Mouse (Mus musculus): ENCODE measurements around the gene Klhdc10.
A peak's percentile ranks its signal among the peaks of the same experiment; 100 is the strongest.
"Not testable (repeated sequence)": the region's sequence is repeated elsewhere in the genome, so short reads cannot be mapped to it uniquely, and the experiment has no call there.

Klhdc10 gene

GRCm38 (mm10) chr6:30401308-30402015 lies at the start of gene Klhdc10:
Gene Klhdc10 (plus strand): TSS chr6:30401868.
- peak; percentile 99 for DNase-seq (ENCODE audit: low read depth, low spot score)

- DNase-seq (ENCODE audit: low read depth, low spot score) = no peak
Observed at GRCm38 (mm10) chr6:30352762-30353161, 48.9 kb upstream of the Klhdc10 start.

- no peak for DNase-seq (ENCODE audit: low read depth, low spot score)
Observed at GRCm38 (mm10) chr6:30353661-30354060, 48.0 kb upstream of the Klhdc10 start.

- DNase-seq (ENCODE audit: low read depth, low spot score) = no peak
Observed at GRCm38 (mm10) chr6:30354760-30355159, 46.9 kb upstream of the Klhdc10 start.

- DNase-seq (ENCODE audit: low read depth, low spot score) = no peak
Observed at GRCm38 (mm10) chr6:30355701-30356100, 46.0 kb upstream of the Klhdc10 start.

DNA sequence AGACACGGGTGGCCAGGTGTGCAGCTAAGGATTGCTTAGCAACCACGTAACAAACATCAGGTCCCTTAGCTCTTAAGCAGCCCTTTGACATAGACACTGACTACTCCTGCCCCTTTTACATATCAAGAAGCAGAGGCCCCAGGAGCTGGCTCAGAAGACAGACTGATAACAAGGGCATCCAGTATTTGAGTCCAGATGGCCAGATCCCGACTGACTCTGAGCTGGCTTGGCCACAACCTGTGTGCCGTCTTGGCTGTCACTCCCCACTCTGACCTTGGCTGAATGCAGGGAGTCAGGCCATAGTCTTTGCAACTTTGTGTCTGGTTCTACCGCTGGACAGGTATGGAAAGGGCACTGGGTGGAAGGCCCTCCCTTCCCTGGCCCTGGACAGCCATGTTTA lies 45.5 kb upstream of the Klhdc10 start:
- no peak for DNase-seq (ENCODE audit: low read depth, low spot score)

DNA sequence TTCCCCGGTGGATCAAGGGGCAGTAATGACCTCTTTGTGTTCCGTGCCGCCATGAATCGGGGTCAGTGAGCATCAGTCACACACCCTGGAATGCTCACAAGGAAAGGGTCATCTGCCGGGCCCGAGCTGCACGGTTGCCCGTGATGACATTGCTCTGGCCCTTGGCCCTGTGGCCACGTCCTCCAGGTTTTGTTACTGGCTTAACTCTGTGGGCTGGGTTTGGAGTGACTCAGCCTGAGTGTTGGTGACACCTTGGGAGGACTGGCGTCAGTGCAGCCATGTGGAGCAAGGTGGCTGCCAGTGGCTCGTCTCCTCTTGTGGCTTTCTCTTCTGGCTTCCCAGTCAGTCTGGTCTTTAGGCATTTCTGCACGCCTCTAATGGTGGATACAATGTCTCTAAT lies 45.0 kb upstream of the Klhdc10 start:
- DNase-seq (ENCODE audit: low read depth, low spot score) = no peak

GRCm38 (mm10) chr6:30357561-30358177 lies 44.0 kb upstream of the Klhdc10 start:
- DNase-seq (ENCODE audit: low read depth, low spot score) = peak; percentile 86

DNA sequence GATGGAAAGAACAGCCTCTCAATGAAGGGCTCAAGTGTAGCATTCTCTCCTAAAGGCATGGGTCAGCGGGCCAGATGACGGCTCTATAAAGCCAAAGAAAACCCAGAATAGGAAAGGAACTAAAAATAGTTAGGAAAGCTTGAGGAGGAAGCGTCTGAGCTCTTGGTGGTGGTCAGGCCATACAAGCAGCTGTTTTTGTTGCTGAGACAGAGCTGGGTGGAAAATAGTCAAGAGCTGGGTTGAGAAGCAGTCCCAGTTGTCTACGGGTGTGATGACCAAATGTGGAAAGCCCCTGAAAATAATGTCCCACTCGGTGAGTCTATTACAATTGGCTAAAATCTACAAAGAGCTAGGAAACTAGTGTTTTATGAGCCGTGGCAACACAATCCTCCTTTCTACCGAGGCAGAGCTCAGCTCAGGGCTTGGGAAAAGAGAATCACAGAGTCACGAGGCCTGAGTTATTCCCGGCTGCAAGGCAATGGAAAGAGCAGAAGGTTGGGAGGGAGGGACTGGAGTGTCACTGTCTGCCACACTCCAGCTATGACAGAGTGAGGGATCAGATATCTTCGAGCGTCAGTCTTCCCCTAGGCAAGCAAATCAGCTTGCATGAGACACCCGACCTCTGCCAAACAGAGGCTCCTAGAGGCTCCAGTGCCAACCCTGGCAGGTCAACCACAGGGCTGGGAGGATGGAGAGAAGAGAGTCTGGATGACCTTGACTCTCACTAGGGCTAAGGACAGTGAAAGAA lies 41.7 kb upstream of the Klhdc10 start:
- DNase-seq (ENCODE audit: low read depth, low spot score) = no peak

- peak; percentile 52 for DNase-seq (ENCODE audit: low read depth, low spot score)
Observed at GRCm38 (mm10) chr6:30363808-30364207, 37.9 kb upstream of the Klhdc10 start.

DNA sequence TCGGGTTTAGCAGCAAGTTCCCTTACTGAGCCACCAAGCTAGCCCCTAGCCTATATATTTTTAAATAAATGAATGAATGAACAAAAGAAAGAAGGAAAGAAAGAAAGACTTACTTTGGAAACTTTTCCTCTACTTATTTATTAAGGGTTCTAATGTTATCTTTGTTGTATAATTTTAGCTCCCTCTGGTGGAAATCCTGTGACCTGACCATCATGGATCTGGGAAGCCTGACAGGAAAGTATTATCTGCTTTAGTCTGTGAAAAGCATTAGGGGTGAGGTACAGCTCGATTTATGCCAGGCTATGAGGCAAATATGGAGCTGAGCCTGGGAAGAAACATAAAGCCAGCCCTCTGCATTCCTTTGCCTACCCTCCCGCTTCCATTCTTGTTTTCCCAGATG lies 32.4 kb upstream of the Klhdc10 start:
- DNase-seq (ENCODE audit: low read depth, low spot score) = no peak

- DNase-seq (ENCODE audit: low read depth, low spot score) = no peak
Observed at GRCm38 (mm10) chr6:30372627-30373369, 28.9 kb upstream of the Klhdc10 start.

DNA sequence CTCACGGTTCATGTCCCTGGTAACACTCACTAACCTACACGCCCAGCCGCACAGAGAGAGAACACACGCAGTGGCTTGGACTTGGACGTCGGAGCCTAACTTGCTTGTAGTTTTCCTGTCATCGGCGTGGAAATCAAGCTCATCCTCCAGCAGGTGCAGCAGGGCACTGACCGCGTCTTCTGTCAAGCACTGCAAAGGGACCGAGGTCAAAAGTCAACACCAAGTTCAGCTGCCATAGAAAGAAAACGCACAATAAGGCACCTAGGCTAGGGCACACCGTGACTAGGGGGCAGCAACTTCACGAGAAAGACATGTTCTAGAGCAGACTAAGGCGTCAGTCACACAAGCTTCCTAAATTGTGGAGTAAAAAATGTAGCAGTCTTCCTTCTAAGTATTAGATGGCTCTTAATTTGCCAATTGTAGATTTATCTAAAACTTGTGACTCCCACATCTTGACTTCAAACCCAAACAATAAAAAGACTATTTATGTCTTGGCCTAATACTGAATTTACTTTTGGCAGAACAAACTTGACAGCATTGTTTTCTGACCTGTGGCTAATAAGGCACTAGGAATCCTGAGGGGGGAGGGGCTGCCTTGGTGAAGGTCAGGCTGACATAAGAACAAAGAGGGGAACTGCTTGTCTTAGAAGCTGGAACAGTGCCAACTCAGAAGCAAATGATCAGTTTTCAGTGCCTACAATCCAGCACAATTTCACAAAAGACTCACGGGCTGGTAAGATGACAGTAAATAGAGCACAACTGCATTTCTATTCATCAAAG lies 26.7 kb upstream of the Klhdc10 start:
- DNase-seq (ENCODE audit: low read depth, low spot score) = peak; percentile 68

GRCm38 (mm10) chr6:30375791-30376190 lies 25.9 kb upstream of the Klhdc10 start:
- no peak for DNase-seq (ENCODE audit: low read depth, low spot score)

GRCm38 (mm10) chr6:30381116-30381515 lies 20.6 kb upstream of the Klhdc10 start:
- peak; percentile 71 for DNase-seq (ENCODE audit: low read depth, low spot score)

DNA sequence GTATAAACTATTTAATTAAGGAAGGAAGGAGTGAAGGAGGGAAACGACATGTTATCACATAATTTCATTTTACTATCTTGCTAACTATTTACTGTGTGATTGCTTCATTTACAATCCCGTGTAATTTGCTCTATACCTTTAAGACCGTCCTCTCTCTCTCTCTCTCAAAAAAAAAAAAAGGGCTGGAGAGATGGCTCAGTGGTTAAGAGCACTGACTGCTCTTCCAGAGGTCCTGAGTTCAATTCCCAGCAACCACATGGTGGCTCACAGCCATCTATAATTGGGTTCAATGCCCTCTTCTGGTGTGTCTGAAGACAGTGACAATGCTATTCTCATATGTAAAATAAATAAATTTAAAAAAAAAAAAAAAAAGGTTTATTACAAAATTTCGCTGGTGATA lies 11.4 kb upstream of the Klhdc10 start:
- not testable (repeated sequence) for DNase-seq (ENCODE audit: low read depth, low spot score)

DNA sequence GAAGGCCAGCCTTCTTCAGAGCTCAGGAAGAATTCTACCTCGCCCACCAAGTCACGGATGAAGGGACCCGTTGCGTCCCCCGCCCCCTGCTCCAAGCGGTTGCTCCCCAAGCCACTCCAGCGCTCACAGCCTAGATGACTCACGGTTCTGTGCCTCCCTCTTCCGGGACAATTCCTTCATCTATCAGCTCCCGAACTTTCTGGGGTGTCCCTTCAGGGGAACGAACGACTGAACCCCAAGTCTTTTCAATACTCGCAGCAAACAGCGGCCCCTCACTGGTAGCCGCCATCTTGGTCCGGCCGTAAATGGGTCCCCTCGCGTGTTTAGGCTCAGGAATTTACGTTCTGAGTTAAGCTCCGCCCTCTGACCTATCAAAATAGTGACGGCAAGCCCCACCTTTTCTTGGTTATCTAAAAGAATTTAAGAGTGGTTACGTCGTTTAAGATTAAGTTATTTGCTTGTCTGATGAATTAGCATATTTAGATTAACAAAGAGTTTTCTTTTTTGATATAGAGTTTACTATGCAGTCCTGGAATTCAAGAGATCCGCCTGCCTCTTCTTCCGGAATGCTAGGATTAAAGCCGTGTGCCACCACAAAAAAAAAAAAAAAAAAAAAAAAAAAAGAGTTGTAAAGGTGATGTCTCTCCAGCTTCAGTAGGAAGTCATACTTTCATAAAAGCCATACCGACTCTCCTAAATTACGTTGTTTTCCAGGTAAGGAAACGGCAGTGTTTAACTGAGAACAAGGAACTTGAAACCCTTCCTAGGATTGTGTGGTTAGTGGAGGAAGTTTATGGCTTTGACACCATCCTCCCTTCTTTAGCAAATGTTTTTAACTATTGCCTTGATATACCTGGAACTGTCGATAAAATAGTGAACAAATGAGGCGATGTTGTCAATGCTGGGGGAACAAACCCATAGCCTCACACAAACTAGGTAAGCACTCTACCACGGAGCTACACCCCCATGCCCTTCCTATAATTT lies 10.7 kb upstream of the Klhdc10 start, which contains the start of gene Zc3hc1:
Gene Zc3hc1, minus strand, starts transcription at position 315 of the 984 bp plus-strand sequence.
- peak; percentile 96 for DNase-seq (ENCODE audit: low read depth, low spot score)

GRCm38 (mm10) chr6:30391996-30392395 lies 9.7 kb upstream of the Klhdc10 start:
- DNase-seq (ENCODE audit: low read depth, low spot score) = no peak

GRCm38 (mm10) chr6:30400146-30400545 lies 1.5 kb upstream of the Klhdc10 start:
- DNase-seq (ENCODE audit: low read depth, low spot score) = no peak

- no peak for DNase-seq (ENCODE audit: low read depth, low spot score)
Observed at GRCm38 (mm10) chr6:30400716-30401115, 952 bp upstream of the Klhdc10 start.

All from R1 (cell line).